Mouse (Mus musculus): Measurements from ENCODE around the gene Gm28036.
"Not testable (repeated sequence)": the region's sequence is repeated elsewhere in the genome, so short reads cannot be mapped to it uniquely, and the experiment has no call there.

The Gm28036 gene

DNA sequence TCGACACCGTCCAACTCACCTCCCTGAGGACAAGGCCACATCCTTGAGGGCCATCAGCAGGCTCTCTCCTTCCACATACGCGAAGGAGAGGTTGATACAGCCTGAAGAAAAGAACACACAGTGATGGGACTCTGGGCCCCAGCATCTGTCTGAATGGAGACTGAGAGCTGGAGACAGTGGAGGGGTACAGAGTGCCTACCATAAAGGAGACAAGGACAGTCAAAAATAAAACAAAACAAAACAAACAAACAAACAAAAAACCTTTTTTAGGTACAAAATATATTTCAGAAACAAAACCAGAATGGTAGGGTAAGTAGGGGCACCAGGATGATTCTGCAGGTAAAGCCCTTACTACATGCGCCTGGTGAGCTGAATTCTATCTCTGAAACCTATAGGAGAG is at the start of gene Gm28036:
Gene Gm28036, minus strand, starts transcription at position 101 of the 400 bp plus-strand sequence.
- no peak for DNase-seq

DNA sequence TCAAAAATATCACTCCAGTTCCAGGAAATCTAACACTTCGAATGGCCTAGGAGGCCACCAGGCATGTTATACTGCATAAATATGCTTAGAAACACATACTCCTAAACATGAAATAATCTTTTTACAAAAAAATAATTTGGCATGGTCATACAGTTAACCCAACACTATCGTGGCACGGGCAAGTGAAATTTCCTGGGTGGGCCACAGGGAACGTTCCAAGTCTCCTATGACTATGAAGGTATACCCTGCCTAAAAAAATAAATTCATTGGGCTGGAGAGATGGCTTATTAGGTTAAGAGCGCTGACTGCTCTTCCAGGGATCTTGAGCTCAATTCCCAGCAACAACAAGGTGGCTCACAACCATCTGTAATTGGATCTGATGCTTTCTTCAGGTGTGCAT is 39.7 kb upstream of the Gm28036 start:
- no peak for DNase-seq

DNA sequence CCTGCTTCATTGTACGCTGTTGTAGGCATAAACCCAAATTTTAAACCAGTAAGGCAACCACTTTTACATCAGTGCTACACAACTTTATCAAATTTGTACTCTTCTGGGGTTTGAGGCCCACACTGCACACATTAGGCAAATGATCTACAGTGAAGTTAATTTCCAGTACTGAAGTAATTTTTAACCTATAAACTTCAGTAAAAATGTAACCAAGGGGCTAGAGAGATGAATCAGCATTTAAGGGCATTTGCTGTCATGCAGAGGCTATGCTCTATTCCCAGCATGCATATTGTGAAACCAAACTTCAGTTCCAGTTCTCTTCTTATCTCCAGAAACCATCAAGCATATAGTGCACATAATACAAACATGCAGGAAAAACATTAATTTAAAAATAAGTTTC is 38.6 kb upstream of the Gm28036 start:
- DNase-seq: no peak

DNA sequence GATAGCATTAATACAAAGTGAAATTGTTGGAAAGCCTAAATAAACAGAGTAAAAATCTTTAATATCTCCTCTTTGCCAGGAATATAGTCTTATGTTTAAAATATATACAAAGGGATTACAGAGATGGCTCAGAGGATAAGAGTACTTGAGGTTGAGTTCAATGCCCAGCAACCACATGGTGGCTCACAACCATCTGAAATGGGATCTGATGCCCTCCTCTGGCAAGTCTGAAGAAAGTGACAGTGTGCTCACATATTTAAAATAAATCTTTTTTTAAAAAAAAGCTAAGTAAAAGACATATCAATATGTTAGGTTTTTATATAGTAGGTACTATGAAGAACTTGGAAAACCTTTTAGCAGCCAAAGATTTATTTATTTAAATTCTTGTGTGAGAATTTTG is 24.6 kb upstream of the Gm28036 start:
- DNase-seq: no peak

DNA sequence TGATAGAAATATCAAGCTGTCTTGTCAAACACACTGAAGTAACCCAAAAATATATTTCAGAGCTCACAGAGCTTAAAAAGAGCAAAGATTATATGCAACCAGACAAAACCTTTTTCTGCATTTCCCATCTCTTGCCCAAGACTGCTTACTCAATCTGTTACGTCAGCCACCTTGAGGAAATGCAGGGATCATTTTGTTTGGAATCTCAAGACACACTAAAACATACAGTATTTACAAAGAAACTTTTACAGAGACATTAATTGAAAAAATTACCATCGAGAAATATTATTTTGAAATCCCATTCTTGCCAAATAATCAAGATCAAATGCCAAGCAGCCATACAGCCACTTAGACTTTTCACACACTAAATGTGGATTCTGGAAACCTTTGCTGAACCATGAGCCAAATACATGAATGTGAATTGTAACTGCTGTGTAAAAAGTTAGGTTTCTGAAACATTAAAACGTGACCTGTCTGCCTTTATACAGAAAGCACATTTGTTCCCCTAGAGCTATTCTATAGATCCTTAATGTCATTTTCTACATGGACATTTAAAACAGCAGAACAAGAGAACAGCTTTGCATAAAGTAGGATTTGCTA is 20.5 kb upstream of the Gm28036 start:
- no peak for DNase-seq

DNA sequence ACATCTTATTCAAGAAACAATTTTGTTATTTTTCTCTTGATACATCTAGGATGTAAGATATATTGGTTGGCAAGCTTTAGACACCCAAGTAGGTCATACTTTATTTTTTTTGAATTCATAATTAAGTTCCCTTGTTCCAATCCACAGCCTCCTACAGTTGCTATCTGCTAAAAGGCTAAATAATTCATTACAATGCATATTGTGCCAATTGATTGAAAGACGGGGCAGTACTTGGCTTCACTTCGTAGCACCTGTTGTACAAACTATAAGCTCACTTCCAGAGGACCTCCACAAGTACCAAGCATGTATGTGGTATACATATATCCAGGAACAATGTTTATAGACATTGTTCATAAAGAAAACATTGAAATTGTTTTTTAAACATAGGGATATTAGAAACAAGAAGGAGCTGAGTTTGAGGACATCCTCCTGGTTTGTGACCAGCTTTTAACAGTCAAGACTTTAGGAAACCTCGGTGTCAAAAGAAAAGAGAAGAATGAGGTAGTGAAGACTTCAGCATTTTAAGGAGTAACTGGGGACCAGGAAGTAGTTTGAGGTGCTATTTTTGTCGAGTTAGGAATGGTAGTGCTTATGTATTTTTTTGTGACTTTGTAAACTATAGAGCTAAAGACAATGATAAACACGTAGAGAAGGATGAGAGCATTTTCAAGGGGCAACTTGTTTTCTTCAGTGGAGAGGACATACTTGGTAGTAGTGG is 19.5 kb upstream of the Gm28036 start:
- DNase-seq: no peak

DNA sequence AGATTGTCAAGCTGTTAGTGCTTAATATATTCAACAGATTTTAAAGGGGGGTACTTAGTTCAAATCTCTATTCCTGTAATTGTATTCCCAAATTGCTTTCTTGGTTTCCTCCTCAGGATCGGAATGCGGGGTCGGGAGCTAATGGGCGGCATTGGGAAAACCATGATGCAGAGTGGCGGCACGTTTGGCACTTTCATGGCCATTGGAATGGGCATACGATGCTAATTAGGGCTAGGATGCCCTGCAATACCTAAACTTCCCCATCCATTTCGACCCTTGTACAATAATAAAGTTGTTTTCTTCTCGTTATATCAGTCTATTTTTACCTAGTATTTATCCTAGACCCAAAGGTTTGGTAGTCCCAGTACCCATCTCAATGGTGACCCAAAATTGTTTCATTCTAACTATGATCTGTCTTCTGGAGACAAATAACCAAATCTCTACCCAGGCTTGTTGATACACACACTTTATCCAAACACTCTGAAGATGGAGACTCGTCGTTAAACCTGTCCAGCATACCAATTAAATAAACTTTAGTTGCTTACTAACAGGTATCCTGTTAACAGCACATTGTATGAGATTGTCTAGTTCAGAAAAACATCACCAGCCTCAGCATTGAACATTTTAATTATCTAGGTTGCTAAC is 18.7 kb upstream of the Gm28036 start:
- DNase-seq: no peak

DNA sequence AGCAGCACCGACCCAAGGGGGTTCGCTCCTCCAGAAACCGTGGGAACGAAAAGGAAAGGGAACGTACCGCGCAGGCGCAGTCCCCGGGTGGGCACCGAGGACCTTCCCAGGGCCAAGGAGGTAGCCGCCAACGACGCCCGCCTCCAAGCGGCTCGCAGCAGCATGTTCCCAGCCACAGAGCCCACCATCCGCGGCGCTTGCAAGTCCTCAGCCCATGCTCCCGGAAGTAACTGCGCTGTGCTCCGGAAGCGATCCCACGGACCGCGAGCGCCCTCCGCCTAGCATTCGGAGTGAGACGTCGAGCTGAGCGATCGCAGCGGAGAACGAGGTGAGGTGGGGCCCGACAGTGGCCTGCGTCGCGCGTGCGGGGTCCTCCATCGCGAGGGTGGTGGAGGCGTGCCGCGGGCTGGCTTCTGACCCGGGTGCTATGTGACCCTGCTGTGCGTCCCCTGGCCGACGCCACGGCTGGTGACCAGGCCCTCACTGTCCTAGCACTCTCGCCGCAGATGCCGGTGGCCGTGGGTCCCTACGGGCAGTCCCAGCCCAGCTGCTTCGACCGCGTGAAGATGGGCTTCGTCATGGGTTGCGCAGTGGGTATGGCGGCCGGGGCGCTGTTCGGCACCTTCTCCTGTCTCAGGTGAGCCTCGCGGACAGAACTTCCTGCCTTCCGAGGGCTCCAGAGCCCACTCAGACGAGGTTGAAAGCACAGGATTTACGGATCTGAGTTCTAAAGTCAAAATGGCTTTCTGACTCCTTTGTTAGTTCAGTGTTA is 17.2 kb upstream of the Gm28036 start, which contains the start of the genes Romo1 and Nfs1:
Gene Romo1, plus strand, starts transcription at position 87 of the 772 bp plus-strand sequence.
Gene Nfs1, minus strand, starts transcription at position 234 of the 772 bp plus-strand sequence.
- DNase-seq: peak; percentile 93

DNA sequence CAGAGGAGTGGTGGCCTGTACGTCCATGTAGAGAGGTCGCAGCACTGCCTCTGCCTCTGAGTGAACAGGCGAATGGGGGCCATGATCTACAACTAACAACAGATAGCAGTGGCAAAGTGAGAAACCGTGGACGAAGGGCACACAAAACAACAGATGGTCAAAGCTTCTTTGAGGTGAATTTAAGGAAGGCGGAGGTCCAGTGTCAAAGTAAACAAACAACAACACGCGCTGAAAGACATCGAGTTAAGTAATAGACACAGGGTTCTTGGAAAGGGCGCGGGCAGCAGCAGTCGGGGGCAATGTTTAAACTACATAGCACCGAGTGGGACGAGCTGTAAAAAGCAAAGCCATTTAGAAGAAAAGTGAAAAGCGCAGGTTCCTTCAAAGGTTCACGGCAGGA is 16.5 kb upstream of the Gm28036 start:
- DNase-seq: no peak

DNA sequence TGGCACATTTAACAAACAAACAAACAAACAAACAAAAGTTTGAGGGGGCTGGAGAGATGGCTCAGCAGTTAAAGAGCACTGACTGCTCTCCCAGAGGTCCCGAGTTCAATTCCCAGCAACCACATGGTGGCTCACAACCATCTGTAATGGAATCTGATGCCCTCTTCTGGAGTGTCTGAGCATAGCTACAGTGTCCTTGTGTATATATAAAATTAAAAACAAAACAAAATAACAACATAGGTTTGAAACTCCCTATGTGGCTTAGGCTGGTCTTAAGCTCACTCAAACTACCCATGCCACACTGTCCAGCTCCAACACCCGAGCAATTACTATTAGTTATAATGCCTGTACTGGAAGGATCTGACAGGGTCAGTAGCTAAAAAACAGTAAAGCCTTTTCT is 15.9 kb upstream of the Gm28036 start:
- DNase-seq: no peak

DNA sequence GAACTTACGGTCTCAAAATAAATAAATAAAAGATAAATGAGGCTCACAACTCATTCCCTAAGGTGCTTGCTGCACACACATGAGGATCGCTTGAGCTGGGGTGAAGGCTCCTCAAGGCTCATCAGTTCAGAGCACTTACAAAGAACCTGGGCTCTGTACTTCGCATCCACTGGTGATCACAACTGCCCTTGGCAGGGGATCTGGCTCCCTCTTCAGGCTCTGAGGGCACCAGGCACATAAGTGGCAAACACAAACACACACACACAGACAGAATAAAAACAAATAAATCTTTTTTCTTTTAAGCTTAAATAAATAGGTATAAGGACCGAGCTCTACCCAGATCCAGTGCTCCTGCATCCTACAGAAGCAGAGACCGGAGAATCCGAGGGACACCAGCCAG is 8.8 kb upstream of the Gm28036 start:
- no peak for DNase-seq

DNA sequence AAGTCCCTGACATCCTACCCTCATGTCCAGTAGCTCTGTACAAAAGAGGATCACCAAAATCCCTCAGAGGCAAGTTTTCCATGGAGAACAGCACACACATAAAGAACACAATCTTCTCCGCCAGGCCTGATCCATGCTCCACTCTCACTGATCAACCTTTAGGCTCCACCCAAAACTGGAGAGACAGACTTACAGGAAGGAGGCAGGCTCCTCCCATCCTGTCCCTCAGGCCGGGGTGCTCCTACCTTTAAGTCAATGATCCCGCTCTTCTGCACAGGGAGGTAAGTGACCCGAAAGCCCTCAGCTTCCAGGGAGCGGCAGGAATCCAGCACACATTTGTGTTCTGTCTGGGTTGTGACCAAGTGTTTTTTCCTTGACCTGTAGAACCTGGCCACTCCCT is 7.3 kb upstream of the Gm28036 start:
- DNase-seq: no peak

DNA sequence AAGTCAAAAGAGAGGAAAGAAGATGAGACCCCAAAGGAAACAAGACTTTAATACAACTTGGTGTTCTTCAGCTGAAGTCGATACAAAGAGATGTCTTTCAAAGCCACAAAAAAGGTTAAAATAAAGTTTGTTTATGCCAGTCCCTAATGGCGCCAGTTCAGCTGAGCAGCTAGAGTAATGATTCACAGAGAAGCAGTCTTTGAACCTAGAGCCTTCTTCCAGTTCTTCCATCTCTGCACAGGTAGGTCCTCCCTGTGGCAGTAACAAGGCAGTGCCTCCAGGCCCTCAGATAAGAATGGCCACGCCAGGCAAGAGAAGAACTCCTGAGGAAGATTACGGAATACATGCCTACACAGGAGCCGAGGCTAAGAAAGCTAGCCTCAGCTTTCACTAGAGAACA is 3.2 kb downstream of the Gm28036 start:
- DNase-seq: no peak

DNA sequence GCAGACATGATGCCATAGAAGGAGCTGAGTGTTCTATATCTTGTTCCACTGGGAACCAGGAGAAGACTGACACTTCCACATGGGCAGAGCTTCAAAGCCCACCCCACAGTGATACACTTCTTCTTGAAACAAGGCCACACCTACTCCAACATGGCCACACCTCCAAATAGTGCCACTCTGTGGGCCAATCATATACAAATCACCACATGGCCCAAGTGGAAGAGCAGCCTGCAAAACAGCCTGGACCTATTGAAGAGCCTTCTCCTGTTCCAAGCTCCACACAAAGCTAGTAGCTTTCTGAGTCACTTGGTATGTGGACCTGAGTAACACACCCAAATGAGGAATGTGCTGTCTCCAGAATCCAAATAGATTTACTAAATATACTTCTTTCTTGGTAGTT is 7.3 kb downstream of the Gm28036 start:
- DNase-seq: no peak

DNA sequence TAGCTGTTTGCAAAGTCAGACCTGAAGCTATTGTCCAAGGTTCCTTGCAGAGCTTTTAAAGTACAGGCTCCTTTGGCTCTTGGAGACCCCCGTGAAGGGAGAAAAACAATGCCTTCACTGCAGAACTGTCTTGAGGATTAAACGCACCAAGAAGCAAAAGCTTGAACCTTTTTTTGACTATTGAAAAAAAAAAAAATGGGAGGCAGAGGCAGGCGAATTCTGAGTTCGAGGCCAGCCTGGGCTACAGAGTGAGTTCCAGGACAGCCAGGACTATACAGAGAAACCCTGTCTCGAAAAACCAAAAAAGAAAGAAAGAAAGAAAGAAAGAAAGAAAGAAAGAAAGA is 14.8 kb downstream of the Gm28036 start:
- DNase-seq: not testable (repeated sequence)

DNA sequence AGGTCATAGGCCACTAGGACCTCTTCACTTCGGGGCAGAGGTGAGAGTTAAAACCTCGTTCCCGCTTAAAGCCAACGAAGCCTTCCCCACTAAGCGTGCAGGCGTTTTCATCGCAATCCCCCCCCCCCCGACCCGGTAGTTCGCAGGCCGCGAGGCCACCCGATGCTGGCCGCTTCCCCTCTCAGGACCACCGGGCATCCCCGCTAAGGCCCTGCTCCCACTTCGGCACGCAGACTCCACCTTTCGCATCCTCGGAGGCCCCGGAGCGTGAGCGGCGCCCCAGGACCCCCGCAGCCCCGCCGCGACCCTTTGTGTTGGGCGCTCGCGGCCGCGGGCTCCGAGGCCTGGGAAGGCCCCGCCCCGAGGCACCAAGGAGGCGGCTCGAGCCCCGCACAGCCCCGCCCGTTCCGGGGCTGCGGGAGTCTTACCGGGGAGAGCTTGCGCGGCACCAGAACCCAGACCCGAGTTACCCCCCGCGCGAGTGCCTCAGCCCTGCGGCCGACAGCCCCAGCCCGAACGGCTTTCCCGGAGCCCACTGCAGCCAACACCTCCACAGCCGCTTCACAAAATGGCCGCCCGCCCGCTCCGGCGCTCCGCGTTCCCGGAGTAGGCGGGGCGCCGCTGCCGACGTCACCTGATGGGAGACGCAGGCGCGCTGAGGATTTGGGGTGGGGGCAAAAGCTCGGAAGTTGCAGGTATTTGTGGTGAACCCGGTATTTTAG is 15.4 kb downstream of the Gm28036 start, which contains the start of the genes Cpne1 and Rbm12:
Gene Cpne1, minus strand, starts transcription at position 608 of the 722 bp plus-strand sequence.
Gene Rbm12, minus strand, starts transcription at position 621 of the 722 bp plus-strand sequence.
- DNase-seq: peak; percentile 93

DNA sequence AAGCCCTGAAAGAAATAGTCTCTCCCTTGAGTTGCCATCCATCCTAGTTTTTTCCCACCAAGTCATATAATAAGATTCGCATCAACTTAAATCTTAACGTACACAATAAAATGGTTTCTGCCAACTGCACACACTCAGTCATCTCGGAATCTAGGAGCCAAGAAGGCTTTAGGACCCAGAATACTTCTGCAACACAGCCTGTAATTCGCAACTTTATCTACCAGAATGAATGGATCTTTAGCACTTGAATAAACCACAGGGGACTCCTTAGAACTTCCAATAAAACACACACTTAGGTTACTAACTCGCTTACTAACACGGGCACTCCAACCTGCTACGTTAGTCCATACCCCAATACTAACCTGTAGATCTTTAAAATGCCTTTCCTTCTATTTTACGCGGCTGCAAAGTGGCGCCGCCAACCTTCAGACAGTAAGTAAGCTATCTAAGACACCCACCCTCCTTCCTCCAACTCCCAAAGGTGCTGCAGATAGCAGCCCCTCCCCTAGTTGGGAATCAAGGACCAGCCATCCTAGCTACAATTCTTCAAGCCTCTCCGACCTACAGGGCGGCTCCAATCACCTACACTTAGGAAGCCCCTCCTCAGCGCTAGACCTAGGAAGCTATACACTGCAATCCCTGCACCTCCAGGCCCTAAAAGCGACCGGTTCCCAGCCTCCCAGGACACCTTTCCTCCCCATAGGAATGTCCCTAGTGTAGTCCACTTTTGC is 16.1 kb downstream of the Gm28036 start:
- DNase-seq: peak; percentile 12

DNA sequence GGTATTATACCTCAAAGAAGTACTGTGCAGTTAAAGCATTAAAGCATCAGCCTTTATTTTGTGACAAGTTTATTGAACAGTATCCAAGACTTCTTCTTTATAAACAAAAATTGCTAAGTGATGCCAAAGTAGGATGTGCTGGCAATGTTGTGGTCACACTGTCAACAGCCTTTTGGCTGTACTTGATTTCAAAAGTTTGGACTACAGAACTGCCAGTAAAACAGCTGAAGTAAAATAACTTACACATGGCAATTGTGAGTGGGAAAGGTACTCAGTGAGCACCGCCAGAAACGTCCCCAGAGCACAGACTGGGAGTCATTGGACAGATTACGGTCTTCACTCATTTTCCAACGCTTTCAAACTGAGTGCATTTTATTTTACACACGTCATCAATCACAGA is 35.0 kb downstream of the Gm28036 start:
- DNase-seq: peak; percentile 22

DNA sequence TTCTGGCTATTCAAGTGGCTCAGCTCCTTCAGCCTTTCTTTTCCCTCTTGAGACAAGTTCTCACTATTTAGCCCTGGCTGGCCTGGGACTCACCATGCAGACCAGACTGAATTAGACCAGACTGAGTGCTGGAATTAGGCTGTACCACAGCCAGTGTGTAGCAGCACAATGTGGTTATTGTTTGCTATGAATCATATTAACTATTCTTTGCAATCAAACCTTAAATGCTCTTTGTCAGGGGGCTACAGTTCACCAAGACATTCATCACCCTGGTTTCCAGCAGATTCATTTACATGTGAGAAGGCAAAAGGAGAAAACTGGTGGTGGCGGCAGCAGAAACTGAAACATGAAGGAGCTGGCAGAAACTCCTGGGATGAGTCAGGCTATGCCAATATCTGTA is 37.1 kb downstream of the Gm28036 start:
- DNase-seq: peak; percentile 11

DNA sequence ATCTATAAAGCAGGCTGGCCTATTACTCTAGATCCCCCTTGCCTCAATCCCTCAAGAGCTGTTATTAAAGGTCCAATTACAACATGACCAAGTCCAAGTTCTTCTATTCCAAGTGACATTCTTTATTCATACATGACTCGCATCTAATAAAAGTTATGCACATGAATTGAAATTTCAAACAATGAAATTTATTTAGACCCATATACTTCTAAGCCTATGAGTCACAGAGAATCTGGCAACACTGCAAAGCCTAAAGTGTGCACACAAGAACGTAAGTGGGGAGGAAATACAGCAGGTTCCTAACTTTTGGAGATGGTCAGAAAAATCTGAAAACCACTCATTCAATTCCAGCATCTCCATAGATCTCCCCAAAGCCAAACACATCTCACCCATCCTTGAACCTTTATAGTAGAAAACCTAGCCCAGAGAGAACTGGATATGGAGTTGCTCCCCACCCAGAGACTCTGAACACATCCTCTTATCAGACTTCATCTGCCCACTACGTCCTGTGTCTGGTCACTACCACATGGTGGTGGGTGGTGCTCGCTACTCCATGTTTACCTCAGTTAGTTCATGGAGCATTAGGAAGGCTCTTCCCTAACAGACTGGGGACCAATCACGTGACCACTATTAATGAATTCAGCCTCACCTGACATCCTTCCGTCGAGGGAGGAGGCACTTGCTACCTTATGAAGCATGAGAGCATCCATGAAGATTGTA is 39.3 kb downstream of the Gm28036 start:
- no peak for DNase-seq

DNA sequence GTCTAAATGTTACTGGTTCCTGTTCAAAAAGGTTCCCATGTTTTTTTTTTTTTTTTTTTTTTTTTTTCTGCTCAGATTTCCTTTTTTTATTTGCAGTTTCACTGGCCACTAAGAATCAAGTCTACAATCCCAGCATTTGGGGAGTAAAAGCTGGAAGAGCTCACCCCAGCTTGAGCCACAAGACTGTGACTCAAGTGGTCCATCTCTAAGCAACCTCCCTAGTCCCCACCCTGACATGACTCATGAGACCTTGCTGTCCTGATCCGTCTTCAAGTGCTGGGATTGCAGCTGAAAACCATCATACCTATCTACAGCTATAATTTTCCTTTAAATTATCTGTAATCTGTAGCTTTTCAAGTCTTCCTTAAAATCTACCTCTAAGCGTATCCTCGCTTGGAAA is 42.4 kb downstream of the Gm28036 start:
- DNase-seq: no peak
